Mouse (Mus musculus): ENCODE measurements around the gene Srsf10. TPM values are rescaled to one million over a fixed set of nuclear protein-coding genes. Genes with fewer than 3 reads are reported as not detected.

The Srsf10 gene
- total and polyA plus RNA-seq, 2 experiments from 2014 or later, result 114 to 131 TPM

GRCm38 (mm10) chr4:135918635-135919279 is 63.2 kb downstream of the Srsf10 start:
- no peak for DNase-seq
- H3K9ac ChIP-seq, result no peak overlapping the region
- H3K4me1 ChIP-seq (ENCODE audit: insufficient read depth), result peaks cover 7% of the 10 kb centered on the region; the same call in 1 of the 2 replicates
- TF ChIP-seq CTCF (IDR thresholded peaks at IDR 0.05; ENCODE audit: low read depth), result no peak
- no peak overlapping the region for H3K4me3 ChIP-seq (ENCODE audit: low read depth, low read length)
- H3K27me3 ChIP-seq (ENCODE audit: insufficient read depth, low read length), result no peaks in the 10 kb centered on the region
- H3K9me3 ChIP-seq (ENCODE audit: low read length), result no peaks in the 10 kb centered on the region
- H3K36me3 ChIP-seq (ENCODE audit: insufficient read depth), result no peaks in the 10 kb centered on the region
- H3K27ac ChIP-seq (ENCODE audit: low read depth, low read length), result no peak overlapping the region
- H3K4me2 ChIP-seq (ENCODE audit: low read depth), result no peak overlapping the region
- 89% methylated on average over 13 of the region's 13 CpGs for WGBS
- no peak for ATAC-seq

DNA sequence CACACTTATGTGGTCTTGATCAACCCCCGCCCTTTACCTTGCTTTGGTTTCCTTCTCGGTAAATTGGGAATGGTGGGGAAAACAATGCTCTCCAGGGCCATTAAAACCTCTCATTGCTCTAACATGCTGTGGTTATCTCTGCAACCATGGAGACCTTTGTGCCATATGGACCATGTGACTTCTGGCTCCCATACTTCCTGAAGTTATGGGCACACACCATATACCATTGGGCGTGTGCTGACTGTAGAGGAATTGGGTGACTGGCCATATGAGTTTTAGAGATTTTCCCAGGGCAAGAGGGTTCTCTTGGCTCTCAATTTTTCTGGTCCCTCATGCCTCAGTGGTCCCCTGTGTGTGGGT is 63.7 kb downstream of the Srsf10 start:
- no peak overlapping the region for H3K9ac ChIP-seq
- DNase-seq, result no peak
- H3K36me3 ChIP-seq (ENCODE audit: insufficient read depth), result no peaks in the 10 kb centered on the region
- no peaks in the 10 kb centered on the region for H3K27me3 ChIP-seq (ENCODE audit: insufficient read depth, low read length)
- H3K4me1 ChIP-seq (ENCODE audit: insufficient read depth), result peaks cover 7% of the 10 kb centered on the region; the same call in 1 of the 2 replicates
- no peak for TF ChIP-seq CTCF (IDR thresholded peaks at IDR 0.05; ENCODE audit: low read depth)
- no peaks in the 10 kb centered on the region for H3K9me3 ChIP-seq (ENCODE audit: low read length)
- H3K4me2 ChIP-seq (ENCODE audit: low read depth), result no peak overlapping the region
- H3K27ac ChIP-seq (ENCODE audit: low read depth, low read length), result no peak overlapping the region
- H3K4me3 ChIP-seq (ENCODE audit: low read depth, low read length), result no peak overlapping the region
- ATAC-seq, result no peak
- WGBS, result 89% methylated on average over 3 of the region's 3 CpGs

Other genes with a start within 250 kb of the Srsf10 start
- 0.10 and 0.46 TPM in 2 replicates for gene Ifnlr1, start 169.5 kb upstream of the Srsf10 start, total RNA-seq (2014; rRNA removed)
- 0.08 and 0.09 TPM in 2 replicates for gene Ifnlr1, start 169.5 kb upstream of the Srsf10 start, polyA plus RNA-seq (2015; fragmentation: Nextera tagmentation; extraction: Ambion mirVana)
- 0.62 TPM in 1 of 2 replicates, not detected in the other for gene Il22ra1, start 127.6 kb upstream of the Srsf10 start, total RNA-seq (2014; rRNA removed)
- gene Il22ra1, start 127.6 kb upstream of the Srsf10 start, polyA plus RNA-seq (2015; fragmentation: Nextera tagmentation; extraction: Ambion mirVana), result not detected in 2 replicates
- 1.1 and 1.4 TPM in 2 replicates for gene Myom3, start 96.0 kb upstream of the Srsf10 start, total RNA-seq (2014; rRNA removed)
- 1.7 and 2.6 TPM in 2 replicates for gene Myom3, start 96.0 kb upstream of the Srsf10 start, polyA plus RNA-seq (2015; fragmentation: Nextera tagmentation; extraction: Ambion mirVana)
- 64.4 and 75.0 TPM in 2 replicates for gene Pnrc2, start 18.1 kb downstream of the Srsf10 start, total RNA-seq (2014; rRNA removed)
- 60.9 and 73.0 TPM in 2 replicates for gene Pnrc2, start 18.1 kb downstream of the Srsf10 start, polyA plus RNA-seq (2015; fragmentation: Nextera tagmentation; extraction: Ambion mirVana)
- gene Cnr2, start 39.6 kb downstream of the Srsf10 start, total RNA-seq (2014; rRNA removed), result 0.24 and 0.31 TPM in 2 replicates
- 0.17 TPM in 1 of 2 replicates, not detected in the other for gene Cnr2, start 39.6 kb downstream of the Srsf10 start, polyA plus RNA-seq (2015; fragmentation: Nextera tagmentation; extraction: Ambion mirVana)
- 30.9 and 33.2 TPM in 2 replicates for gene Fuca1, start 65.0 kb downstream of the Srsf10 start, total RNA-seq (2014; rRNA removed)
- 67.7 and 75.2 TPM in 2 replicates for gene Fuca1, start 65.0 kb downstream of the Srsf10 start, polyA plus RNA-seq (2015; fragmentation: Nextera tagmentation; extraction: Ambion mirVana)
- 42.9 and 46.0 TPM in 2 replicates for gene Hmgcl, start 90.7 kb downstream of the Srsf10 start, total RNA-seq (2014; rRNA removed)
- 52.6 and 58.3 TPM in 2 replicates for gene Hmgcl, start 90.7 kb downstream of the Srsf10 start, polyA plus RNA-seq (2015; fragmentation: Nextera tagmentation; extraction: Ambion mirVana)
- 32.1 and 42.4 TPM in 2 replicates for gene Gale, start 108.0 kb downstream of the Srsf10 start, total RNA-seq (2014; rRNA removed)
- gene Gale, start 108.0 kb downstream of the Srsf10 start, polyA plus RNA-seq (2015; fragmentation: Nextera tagmentation; extraction: Ambion mirVana), result 30.7 and 34.4 TPM in 2 replicates
- 136 and 138 TPM in 2 replicates for gene Lypla2, start 116.9 kb downstream of the Srsf10 start, total RNA-seq (2014; rRNA removed)
- 201 and 206 TPM in 2 replicates for gene Lypla2, start 116.9 kb downstream of the Srsf10 start, polyA plus RNA-seq (2015; fragmentation: Nextera tagmentation; extraction: Ambion mirVana)
- 62.8 and 64.2 TPM in 2 replicates for gene Pithd1, start 131.5 kb downstream of the Srsf10 start, total RNA-seq (2014; rRNA removed)
- 82.2 and 93.3 TPM in 2 replicates for gene Pithd1, start 131.5 kb downstream of the Srsf10 start, polyA plus RNA-seq (2015; fragmentation: Nextera tagmentation; extraction: Ambion mirVana)
- 32.2 and 36.7 TPM in 2 replicates for gene Eloa, start 166.0 kb downstream of the Srsf10 start, total RNA-seq (2014; rRNA removed)
- gene Eloa, start 166.0 kb downstream of the Srsf10 start, polyA plus RNA-seq (2015; fragmentation: Nextera tagmentation; extraction: Ambion mirVana), result 17.2 and 21.3 TPM in 2 replicates
- 872 and 1,141 TPM in 2 replicates for gene Rpl11, start 197.7 kb downstream of the Srsf10 start, total RNA-seq (2014; rRNA removed)
- 313 and 396 TPM in 2 replicates for gene Rpl11, start 197.7 kb downstream of the Srsf10 start, polyA plus RNA-seq (2015; fragmentation: Nextera tagmentation; extraction: Ambion mirVana)

Data from forebrain, postnatal 0 days (tissue).